ENCODE assay signal across 10 mouse cellular contexts in genomic region chr15:79436481-79436921, GRCm38 (mm10). TPM values are rescaled to one million over a fixed set of nuclear protein-coding genes. Genes with fewer than 3 reads are reported as not detected.
DNase-seq lines count a peak whose midpoint lies in the region; ATAC-seq lines count a peak whose summit lies in the region.
"Had no signal": no experiment of that assay in that cellular context is flagged by ENCODE, and none has a peak within 500 bp of the region (broad histone marks: within the 10 kb centered on the region; RNA-seq: fewer than 3 reads in every experiment).

No protein-coding gene starts in this region.

- H3K27ac ChIP-seq in heart, embryonic 11.5 days (ENCODE audit: low read depth, low read length), result peak overlapping the region; percentile 35; the same call in 1 of the 2 replicates

- H3K4me2 ChIP-seq in heart, embryonic 11.5 days, result no peak overlapping the region
- H3K4me2 ChIP-seq: embryonic facial prominence, embryonic 15.5 days had no signal

- peaks cover 82% of the 10 kb centered on the region for H3K4me1 ChIP-seq in heart, embryonic 11.5 days (ENCODE audit: control insufficient read depth, insufficient read depth, low read length)

- 62% methylated on average over 7 of the region's 7 CpGs for WGBS in heart, embryonic 11.5 days (ENCODE audit: insufficient replicate concordance)

- peaks cover 32% of the 10 kb centered on the region for H3K36me3 ChIP-seq in heart, embryonic 11.5 days (ENCODE audit: control insufficient read depth, insufficient read depth, low read length)
- H3K36me3 ChIP-seq: G1E had no signal

- DNase-seq in heart, adult 11 months, result peak; percentile 98
- no peak for DNase-seq in heart, postnatal 4 days
- peak; percentile 50 to 63 for DNase-seq in adrenal gland, postnatal 36 days
- peak; percentile 63 for DNase-seq in kidney, postnatal 10 days
- DNase-seq in right cerebral cortex, adult 2 months (ENCODE audit: low spot score in 2 of 2), result no peak
- no peak for DNase-seq in retina, postnatal 1 day
- DNase-seq in layer of hippocampus, postnatal 14 days (ENCODE audit: low spot score in 2 of 2), result no peak

- H3K4me3 ChIP-seq in heart, embryonic 11.5 days (ENCODE audit: low read depth, low read length), result no peak overlapping the region
- H3K4me3 ChIP-seq: embryonic facial prominence, embryonic 15.5 days had no signal

- H3K27me3 ChIP-seq in heart, embryonic 11.5 days (ENCODE audit: control insufficient read depth, insufficient read depth, low read length), result no peaks in the 10 kb centered on the region
- H3K27me3 ChIP-seq: embryonic facial prominence, embryonic 15.5 days had no signal

- no peaks in the 10 kb centered on the region for H3K9me3 ChIP-seq in heart, embryonic 11.5 days (replicated peaks; ENCODE audit: control insufficient read depth, low read length)
- H3K9me3 ChIP-seq: embryonic facial prominence, embryonic 15.5 days; G1E had no signal

- no peak overlapping the region for H3K9ac ChIP-seq in heart, embryonic 11.5 days (ENCODE audit: low read depth, low read length)
- H3K9ac ChIP-seq: embryonic facial prominence, embryonic 15.5 days had no signal

- ATAC-seq in heart, embryonic 11.5 days (replicated peaks; ENCODE audit: insufficient number of reproducible peaks, low FRiP score, low TSS enrichment), result no peak

RNA-seq across cellular contexts. Expression of gene Csnk1e, which starts 18.9 kb away (rescaled TPM):
- total RNA-seq in heart, postnatal 4 days (2021), result 100 to 1,000 TPM in 1 of 2 experiments, 10 to 100 TPM in 1; 99.6 to 108 TPM
- 10 to 100 TPM; 69.0 to 96.0 TPM for total RNA-seq in adrenal gland, postnatal 36 days (2021)
- polyA plus RNA-seq in heart, embryonic 11.5 days (2014; fragmentation: Nextera tagmentation; extraction: Ambion mirVana), result 73.2 and 91.0 TPM in 2 replicates
- total RNA-seq in layer of hippocampus, postnatal 14 days (2021), result 100 to 1,000 TPM; 139 to 147 TPM
- polyA plus RNA-seq: G1E had no signal

RNA-seq across cellular contexts. Expression of gene Tmem184b, which starts 33.1 kb away (rescaled TPM):
- 10 to 100 TPM; 68.1 to 73.4 TPM for total RNA-seq in heart, postnatal 4 days (2021)
- total RNA-seq in adrenal gland, postnatal 36 days (2021), result 10 to 100 TPM; 46.6 to 75.2 TPM
- 55.0 and 56.5 TPM in 2 replicates for polyA plus RNA-seq in heart, embryonic 11.5 days (2014; fragmentation: Nextera tagmentation; extraction: Ambion mirVana)
- 10 to 100 TPM; 47.4 to 49.2 TPM for total RNA-seq in layer of hippocampus, postnatal 14 days (2021)

Comparison
In these comparisons a context has a peak if more than half of its experiments do, and no peak if none do; other contexts are left out.
1. DNase-seq: peak in heart, adult 11 months (single experiment), adrenal gland, postnatal 36 days (2 of 2) and kidney, postnatal 10 days (single experiment); none in heart, postnatal 4 days (single experiment), right cerebral cortex, adult 2 months (0 of 2), retina, postnatal 1 day (single experiment) and layer of hippocampus, postnatal 14 days (0 of 2).